28 mouse cellular contexts compared by ENCODE assay signal in genomic region chr8:126272445-126272844, GRCm38 (mm10). TPM values are rescaled to one million over a fixed set of nuclear protein-coding genes. Genes with fewer than 3 reads are reported as not detected.
DNase-seq lines count a peak whose midpoint lies in the region; ATAC-seq and TF ChIP-seq lines count a peak whose summit lies in the region.
"Had no signal": no experiment of that assay in that cellular context is flagged by ENCODE, and none has a peak within 500 bp of the region (broad histone marks: within the 10 kb centered on the region; RNA-seq: fewer than 3 reads in every experiment).

No protein-coding gene starts in this region.

- H3K36me3 ChIP-seq in forebrain, postnatal 0 days (ENCODE audit: insufficient read depth), result no peaks in the 10 kb centered on the region
- H3K36me3 ChIP-seq in forebrain, embryonic 16.5 days (ENCODE audit: control insufficient read depth, insufficient read depth), result no peaks in the 10 kb centered on the region
- H3K36me3 ChIP-seq: embryonic facial prominence, embryonic 12.5 days; heart, embryonic 13.5 days; limb, embryonic 10.5 days; liver, embryonic 15.5 days; lung, embryonic 15.5 days; neural tube, embryonic 12.5 days had no signal

- H3K4me2 ChIP-seq in forebrain, postnatal 0 days (ENCODE audit: low read depth), result no peak overlapping the region
- no peak overlapping the region for H3K4me2 ChIP-seq in forebrain, embryonic 16.5 days (ENCODE audit: low read length)
- H3K4me2 ChIP-seq: embryonic facial prominence, embryonic 12.5 days; heart, embryonic 13.5 days; liver, embryonic 15.5 days; lung, embryonic 15.5 days; neural tube, embryonic 12.5 days had no signal

- peak; percentile 25; the same call in 1 of the 2 replicates for ATAC-seq in forebrain, postnatal 0 days
- no peak for ATAC-seq in forebrain, embryonic 16.5 days
- ATAC-seq: hindbrain, postnatal 0 days; intestine, postnatal 0 days had no signal

- no peaks in the 10 kb centered on the region for H3K27me3 ChIP-seq in forebrain, postnatal 0 days (ENCODE audit: insufficient read depth, low read length)
- H3K27me3 ChIP-seq in forebrain, embryonic 16.5 days (replicated peaks; ENCODE audit: control insufficient read depth, insufficient read depth, low read length), result no peaks in the 10 kb centered on the region
- H3K27me3 ChIP-seq: embryonic facial prominence, embryonic 12.5 days; heart, embryonic 13.5 days; liver, embryonic 15.5 days; lung, embryonic 15.5 days; neural tube, embryonic 12.5 days had no signal

- WGBS in forebrain, postnatal 0 days, result 98% methylated on average over 2 of the region's 2 CpGs
- WGBS in forebrain, embryonic 16.5 days, result 96% methylated on average over 2 of the region's 2 CpGs

- no peaks in the 10 kb centered on the region for H3K9me3 ChIP-seq in forebrain, postnatal 0 days (ENCODE audit: low read length)
- H3K9me3 ChIP-seq in forebrain, embryonic 16.5 days (ENCODE audit: control insufficient read depth, low read length), result no peaks in the 10 kb centered on the region
- H3K9me3 ChIP-seq: embryonic facial prominence, embryonic 12.5 days; heart, embryonic 13.5 days; limb, embryonic 10.5 days; liver, embryonic 15.5 days; lung, embryonic 15.5 days; neural tube, embryonic 12.5 days had no signal

- no peak overlapping the region for H3K27ac ChIP-seq in forebrain, postnatal 0 days (ENCODE audit: low read depth, low read length)
- H3K27ac ChIP-seq in forebrain, embryonic 16.5 days (ENCODE audit: low read length), result no peak overlapping the region
- H3K27ac ChIP-seq in left cerebral cortex, adult 2 months, result peak overlapping the region; percentile 61
- H3K27ac ChIP-seq: embryonic facial prominence, embryonic 12.5 days; heart, embryonic 13.5 days; hindbrain, postnatal 0 days; limb, embryonic 10.5 days; liver, embryonic 15.5 days; lung, embryonic 15.5 days; neural tube, embryonic 12.5 days had no signal

- DNase-seq in forebrain, postnatal 0 days, result no peak
- peak; percentile 42 to 57 for DNase-seq in left cerebral cortex, adult 18-20 months (ENCODE audit: low spot score in 2 of 2)
- DNase-seq in left cerebral cortex, postnatal 10 days (ENCODE audit: extremely low spot score in 1 of 2, low spot score in 2 of 2), result no peak
- DNase-seq in left cerebral cortex, adult 2 months (ENCODE audit: extremely low spot score in 1 of 2, low spot score in 2 of 2), result peak in 1 of 2 experiments; percentile 33
- DNase-seq in right cerebral cortex, postnatal 36 days (ENCODE audit: low spot score in 2 of 2), result peak; percentile 33 to 59
- DNase-seq in ovary, postnatal 36 days (ENCODE audit: low spot score), result no peak
- DNase-seq in kidney, postnatal 36 days, result no peak
- DNase-seq: gastrocnemius, postnatal 25 days; heart, adult 18-20 months; kidney, postnatal 25 days; liver; lung, postnatal 4 days; midbrain, embryonic 14.5 days; retina, postnatal 1 day; spleen, adult 18-20 months; thymus, postnatal 25 days had no signal

- no peak overlapping the region for H3K4me3 ChIP-seq in forebrain, postnatal 0 days (ENCODE audit: low read depth, low read length)
- H3K4me3 ChIP-seq in forebrain, embryonic 16.5 days (replicated peaks; ENCODE audit: low read length), result no peak overlapping the region
- H3K4me3 ChIP-seq in left cerebral cortex, adult 2 months, result no peak overlapping the region
- H3K4me3 ChIP-seq: embryonic facial prominence, embryonic 12.5 days; heart, embryonic 13.5 days; limb, embryonic 10.5 days; liver, embryonic 15.5 days; lung, embryonic 15.5 days; neural tube, embryonic 12.5 days had no signal

- TF ChIP-seq CTCF in forebrain, postnatal 0 days (IDR thresholded peaks at IDR 0.05; ENCODE audit: low read depth), result no peak
- TF ChIP-seq CTCF in left cerebral cortex, adult 2 months (IDR thresholded peaks at IDR 0.05), result no peak

- intact Hi-C loops in left cerebral cortex, postnatal 10 days (cut with DNase I), result no loop called here
- intact Hi-C loops in left cerebral cortex, adult 2 months (cut with DNase I), result loop anchor here (2.0 kb wide), 1 partner anchor 54 kb away; no protein-coding TSS in a partner anchor

- no peak overlapping the region for H3K9ac ChIP-seq in forebrain, postnatal 0 days
- no peak overlapping the region for H3K9ac ChIP-seq in forebrain, embryonic 16.5 days (replicated peaks; ENCODE audit: low read depth, low read length)
- H3K9ac ChIP-seq: embryonic facial prominence, embryonic 12.5 days; heart, embryonic 13.5 days; liver, embryonic 15.5 days; lung, embryonic 15.5 days; neural tube, embryonic 12.5 days had no signal

- H3K4me1 ChIP-seq in forebrain, postnatal 0 days (ENCODE audit: insufficient read depth), result no peaks in the 10 kb centered on the region
- H3K4me1 ChIP-seq in forebrain, embryonic 16.5 days (replicated peaks; ENCODE audit: control insufficient read depth, insufficient read depth, low read length), result no peaks in the 10 kb centered on the region
- H3K4me1 ChIP-seq: embryonic facial prominence, embryonic 12.5 days; heart, embryonic 13.5 days; limb, embryonic 10.5 days; liver, embryonic 15.5 days; lung, embryonic 15.5 days; neural tube, embryonic 12.5 days had no signal

RNA-seq across cellular contexts. Expression of gene Slc35f3, which starts 25.9 kb away (rescaled TPM):
- total RNA-seq in forebrain, postnatal 0 days (2014; rRNA removed), result 1.5 and 2.1 TPM in 2 replicates
- polyA plus RNA-seq in forebrain, postnatal 0 days (2015; fragmentation: Nextera tagmentation; extraction: Ambion mirVana), result 1.4 and 3.1 TPM in 2 replicates
- polyA plus RNA-seq in forebrain, embryonic 16.5 days (2015; fragmentation: Nextera tagmentation; extraction: Ambion mirVana), result 1.0 and 1.2 TPM in 2 replicates
- total RNA-seq in left cerebral cortex, adult 18-20 months (2021), result 10 to 100 TPM; 34.9 to 37.9 TPM
- total RNA-seq in left cerebral cortex, postnatal 10 days (2021), result 10 to 100 TPM; 16.8 to 19.0 TPM
- total RNA-seq in left cerebral cortex, adult 2 months (2021), result 10 to 100 TPM; 36.9 to 42.5 TPM
- total RNA-seq: gastrocnemius, postnatal 25 days; heart, adult 18-20 months; heart, postnatal 14 days; megakaryocyte-erythroid progenitor cell, adult 5-6 weeks had no signal
- polyA plus RNA-seq: forebrain, embryonic 11.5 days; liver, embryonic 15.5 days had no signal

Comparison
In these comparisons a context has a peak if more than half of its experiments do, and no peak if none do; other contexts are left out.
1. DNase-seq: peak in left cerebral cortex, adult 18-20 months (2 of 2) and right cerebral cortex, postnatal 36 days (2 of 2); none in forebrain, postnatal 0 days (single experiment), left cerebral cortex, postnatal 10 days (0 of 2), ovary, postnatal 36 days (single experiment) and kidney, postnatal 36 days (0 of 2).